Mouse (Mus musculus) c-Kit-positive CD71-positive TER-119-negative erythroid progenitor cells, embryonic 14.5 days (primary cell): ENCODE results near the gene Vmn1r78.
"Not testable (repeated sequence)": the region's sequence is repeated elsewhere in the genome, so short reads cannot be mapped to it uniquely, and the experiment has no call there.

Experiments used
- DNase-seq: peaks from one replicate; pipeline ENCODE4 v3.0.0-alpha.2; 2013; ENCODE audit warnings: low read depth

The Vmn1r78 gene

GRCm38 (mm10) chr7:12149957-12150356, at the start of gene Vmn1r78:
Gene Vmn1r78, plus strand, starts transcription at chr7:12150257.
- no peak for DNase-seq

DNA sequence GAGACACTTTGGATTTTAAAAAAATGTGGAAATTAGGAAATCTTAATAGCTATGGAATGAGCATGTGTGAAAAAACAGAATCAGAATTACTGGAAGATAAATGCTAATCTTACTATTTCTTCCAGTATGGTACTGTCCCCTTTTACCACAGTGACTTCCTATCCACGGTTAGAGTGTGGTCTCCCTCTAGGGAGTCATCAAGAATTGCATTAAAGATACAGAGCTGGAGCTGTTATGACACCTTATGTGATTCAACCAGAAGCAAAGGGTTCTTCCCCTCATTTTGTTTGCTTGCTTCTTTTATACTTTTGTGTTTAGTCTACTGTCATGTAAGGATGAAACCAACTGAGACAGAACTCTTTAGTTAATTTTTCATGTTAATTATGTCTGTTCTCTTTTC, 6.4 kb downstream of the Vmn1r78 start:
- DNase-seq: not testable (repeated sequence)

GRCm38 (mm10) chr7:12170979-12171378, 20.9 kb downstream of the Vmn1r78 start, which contains the start of gene Vmn1r79:
Gene Vmn1r79, plus strand, starts transcription at chr7:12171279.
- not testable (repeated sequence) for DNase-seq

DNA sequence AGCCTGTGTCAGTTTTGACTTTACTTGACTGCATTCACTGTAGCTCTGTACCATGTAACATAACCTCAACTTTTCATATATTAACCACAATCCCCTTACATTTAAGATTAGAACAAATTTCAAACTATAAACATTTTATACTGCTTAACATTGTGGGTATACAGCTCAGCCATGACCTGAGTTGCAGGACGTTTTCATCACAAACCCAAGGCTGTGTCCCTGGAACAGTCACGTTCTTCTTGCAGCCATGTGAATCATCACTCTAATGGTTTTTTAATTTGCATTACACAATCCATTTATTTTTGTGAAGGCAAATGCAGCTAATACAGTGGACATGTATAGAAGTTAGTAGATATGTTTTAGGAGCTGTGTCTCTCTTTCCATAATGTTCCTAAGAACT, 22.9 kb downstream of the Vmn1r78 start:
- not testable (repeated sequence) for DNase-seq

GRCm38 (mm10) chr7:12188986-12189385, 38.9 kb downstream of the Vmn1r78 start, which contains the start of gene Vmn1r80:
Gene Vmn1r80, plus strand, starts transcription at chr7:12189286.
- DNase-seq: no peak

- no peak for DNase-seq
Observed at GRCm38 (mm10) chr7:12204141-12204540, 54.1 kb downstream of the Vmn1r78 start.
